Mouse (Mus musculus) embryo, embryonic 11 days (tissue): ENCODE results near the gene Hnrnpd.

Experiments used
- DNase-seq: peaks from one replicate; pipeline ENCODE4 v3.0.0-alpha.2; 2015

Gene Hnrnpd

DNA sequence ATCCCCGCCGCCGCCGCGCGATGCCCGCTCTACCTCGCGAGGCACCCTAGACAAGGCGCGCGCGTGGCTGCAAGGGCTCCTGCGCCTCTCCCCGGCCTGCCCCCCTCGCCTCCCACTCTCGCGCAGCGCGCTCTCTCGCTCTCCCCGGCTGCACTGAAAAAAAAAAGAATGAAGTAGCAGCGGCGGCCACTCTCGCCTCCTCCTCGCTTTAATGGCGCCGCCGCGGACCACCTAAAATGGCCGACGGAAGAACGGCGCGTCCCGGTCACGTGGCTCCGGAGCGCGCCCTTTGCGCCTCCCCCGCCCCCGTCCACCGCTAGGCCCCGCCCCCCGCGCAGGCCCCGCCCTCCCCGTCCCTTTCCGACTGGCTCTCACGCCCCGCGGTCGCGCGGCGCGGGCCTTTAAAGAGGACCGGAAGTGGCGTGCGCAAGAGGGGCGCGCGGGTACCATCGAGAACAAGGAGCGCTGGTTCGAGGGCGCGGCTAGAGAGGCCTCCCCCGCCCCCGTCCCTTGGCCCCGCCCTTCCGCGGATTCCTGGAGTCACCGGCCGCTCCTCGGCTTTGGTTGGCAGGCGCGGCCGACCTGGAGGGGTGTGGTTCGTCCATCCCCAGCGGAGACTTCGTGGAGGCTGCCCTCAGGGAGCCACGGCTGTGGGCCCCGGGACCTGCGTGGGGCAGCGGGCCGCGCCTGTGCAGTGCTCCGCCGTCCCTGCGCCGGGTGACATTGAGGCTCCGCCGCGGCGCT, at the start of gene Hnrnpd, which contains the start of gene 4930524J08Rik:
Gene Hnrnpd (minus strand): TSS at position 240 of the 744 bp plus-strand sequence.
Gene 4930524J08Rik (plus strand): TSS at position 363 of the 744 bp plus-strand sequence.
- peak; percentile 100 for DNase-seq

DNA sequence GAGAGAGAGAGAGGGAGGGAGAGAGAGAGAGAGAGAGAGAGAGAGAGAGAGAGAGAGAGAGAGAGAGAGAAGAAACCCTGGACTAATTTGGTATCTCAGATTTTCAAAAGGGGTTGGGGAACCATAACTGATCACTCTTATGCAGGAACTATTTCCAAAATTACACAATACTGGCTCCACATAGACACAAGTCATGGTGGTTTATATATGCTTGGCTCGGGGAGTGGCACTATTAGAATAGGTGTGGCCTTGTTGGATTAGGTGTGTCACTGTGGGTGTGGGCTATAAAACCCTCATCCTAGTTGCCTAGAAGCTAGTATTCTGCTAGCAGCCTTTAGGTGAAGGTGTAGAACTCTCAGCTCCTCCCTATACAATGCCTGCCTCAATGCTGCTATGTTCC, 46.1 kb upstream of the Hnrnpd start:
- no peak for DNase-seq

DNA sequence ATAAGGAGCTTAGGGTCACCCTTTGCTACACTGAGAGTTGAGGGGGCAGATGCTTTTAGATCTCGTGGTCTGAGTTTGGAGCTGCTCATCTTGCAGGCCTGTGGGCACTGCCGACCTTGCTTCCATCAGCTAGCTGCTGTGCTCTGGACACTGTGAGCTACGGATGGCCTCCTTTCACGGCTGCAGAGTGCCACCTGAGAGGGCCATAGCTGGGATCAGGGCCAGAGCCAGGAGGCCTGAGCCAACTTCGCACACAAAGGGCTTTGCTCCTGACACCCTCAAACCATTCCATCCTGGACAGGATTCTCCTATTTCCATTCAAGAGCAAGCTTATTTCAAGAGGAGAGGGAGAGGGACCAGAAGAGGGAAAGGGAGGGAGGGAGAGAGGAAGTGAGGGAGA, 45.7 kb upstream of the Hnrnpd start:
- DNase-seq: no peak

DNA sequence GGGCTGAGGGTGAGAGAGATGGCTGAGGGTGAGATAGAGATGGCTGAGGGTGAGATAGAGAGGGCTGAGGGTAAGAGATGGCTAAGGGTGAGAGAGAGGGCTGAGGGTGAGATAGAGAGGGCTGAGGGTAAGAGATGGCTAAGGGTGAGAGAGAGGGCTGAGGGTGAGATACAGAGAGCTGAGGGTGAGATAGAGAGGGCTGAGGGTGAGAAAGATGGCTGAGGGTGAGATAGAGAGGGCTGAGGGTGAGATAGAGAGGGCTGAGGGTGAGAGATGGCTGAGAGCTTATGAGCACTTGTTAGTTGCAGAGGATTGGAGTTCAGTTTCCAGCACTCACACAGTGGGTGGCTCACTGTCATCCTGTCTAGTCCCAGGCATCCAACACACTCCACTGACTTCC, 41.4 kb upstream of the Hnrnpd start:
- DNase-seq: no peak

DNA sequence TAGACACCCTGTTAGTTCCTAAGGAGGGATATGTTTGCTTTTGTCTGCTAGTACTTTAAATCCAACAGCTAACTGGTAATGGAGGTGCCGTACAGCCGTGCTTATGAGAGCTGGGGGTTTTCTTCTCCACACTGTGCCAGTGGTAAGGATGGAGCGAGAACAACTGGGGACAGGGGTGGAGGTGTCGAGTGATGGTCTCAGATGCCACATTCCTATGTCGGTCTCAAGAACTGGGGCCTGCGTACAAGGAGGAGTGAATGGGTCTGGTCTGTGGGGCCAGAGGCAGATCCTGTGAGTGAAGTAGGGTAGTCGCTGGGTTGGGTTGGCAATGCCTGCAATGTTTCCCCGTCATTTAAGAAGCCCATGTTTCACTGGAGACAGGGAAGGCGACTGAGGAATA, 33.9 kb upstream of the Hnrnpd start:
- no peak for DNase-seq

DNA sequence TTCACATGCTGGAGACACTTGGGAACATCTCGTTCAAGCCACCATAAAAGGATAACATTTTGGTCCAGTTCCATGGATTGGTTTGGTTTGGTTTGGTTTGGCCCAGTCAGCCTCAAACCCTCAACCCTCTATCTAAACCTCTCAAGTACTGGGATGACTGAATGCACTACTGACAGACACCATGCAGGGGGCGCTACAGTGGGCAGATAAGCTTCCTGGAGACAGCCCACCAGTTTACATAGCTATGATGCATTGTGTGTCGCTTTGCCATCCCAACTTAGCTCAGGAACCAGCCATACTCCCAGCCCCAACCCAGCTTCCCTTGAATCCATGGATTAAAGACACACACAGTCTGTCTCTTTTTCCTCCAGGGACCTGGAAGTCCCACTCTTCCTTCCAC, 29.7 kb upstream of the Hnrnpd start:
- DNase-seq: no peak

DNA sequence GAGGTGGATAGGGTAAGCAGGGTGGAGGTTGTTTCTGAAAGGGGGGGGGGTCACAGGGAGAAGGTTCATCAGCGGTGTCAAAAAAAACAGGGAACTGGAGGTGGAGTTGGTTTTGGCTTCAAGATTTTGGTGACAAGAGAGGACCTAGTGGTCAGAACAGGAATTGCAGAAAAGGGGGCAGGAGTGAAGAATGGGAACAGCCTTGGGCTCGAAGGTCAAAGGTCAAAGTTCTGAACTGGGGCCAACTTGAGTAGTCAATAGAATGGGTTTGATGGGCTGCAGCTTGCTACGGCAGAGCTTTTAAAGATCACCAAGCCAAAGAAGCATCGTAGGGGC, 28.3 kb upstream of the Hnrnpd start:
- DNase-seq: peak; percentile 24

DNA sequence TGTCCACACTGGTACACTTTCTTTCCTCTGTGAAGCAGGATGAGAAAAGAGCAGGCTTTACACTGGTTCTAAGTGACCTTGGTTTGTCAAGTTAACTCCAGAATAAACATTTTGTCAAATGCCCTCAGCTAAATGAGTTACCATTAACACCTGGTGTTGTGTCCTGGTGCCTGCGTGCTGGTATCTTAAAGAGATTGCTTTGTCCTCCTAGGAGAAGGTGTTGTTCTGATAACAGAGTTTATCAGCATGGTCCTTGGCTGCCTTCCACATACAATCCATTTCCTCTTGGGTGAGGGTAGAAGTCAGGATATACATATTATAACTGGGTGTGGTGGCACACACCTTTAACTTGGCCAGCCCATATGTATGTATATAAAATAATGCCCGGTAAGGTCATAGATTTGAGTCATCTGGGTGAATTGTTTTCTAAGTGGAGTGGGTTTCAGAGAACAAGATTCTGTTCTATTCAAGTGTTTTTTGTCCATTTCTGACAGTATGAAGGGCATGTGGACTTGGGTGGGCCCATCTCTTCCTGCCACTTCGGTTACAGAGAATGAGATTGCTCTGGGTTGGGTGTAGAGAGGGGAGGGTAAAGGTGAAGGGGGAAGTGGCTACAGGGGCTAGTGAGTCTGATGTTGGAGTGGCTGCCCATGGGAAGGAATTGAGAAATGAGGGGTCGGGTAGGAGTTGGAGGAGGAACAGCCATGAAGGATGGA, 27.7 kb upstream of the Hnrnpd start:
- no peak for DNase-seq

DNA sequence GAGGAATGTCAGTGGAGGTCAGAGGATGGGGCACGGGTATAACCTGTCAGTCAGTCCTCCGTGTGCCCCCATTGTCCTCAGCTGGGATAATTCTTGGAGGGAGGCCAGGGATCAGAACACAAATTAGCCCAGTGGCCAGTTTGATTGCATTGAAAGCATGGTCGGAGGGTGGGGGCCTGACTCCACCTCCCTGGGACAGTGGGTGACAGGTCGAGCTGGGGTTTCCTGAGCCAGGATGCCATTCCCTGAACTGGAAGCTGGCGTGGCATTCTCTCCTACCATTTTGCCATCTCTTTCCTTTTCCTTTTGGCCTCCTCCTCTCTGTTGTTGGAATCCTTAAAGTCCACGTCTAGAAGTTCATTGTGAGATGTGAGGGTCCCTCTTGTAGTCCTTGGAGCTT, 27.2 kb upstream of the Hnrnpd start:
- no peak for DNase-seq

DNA sequence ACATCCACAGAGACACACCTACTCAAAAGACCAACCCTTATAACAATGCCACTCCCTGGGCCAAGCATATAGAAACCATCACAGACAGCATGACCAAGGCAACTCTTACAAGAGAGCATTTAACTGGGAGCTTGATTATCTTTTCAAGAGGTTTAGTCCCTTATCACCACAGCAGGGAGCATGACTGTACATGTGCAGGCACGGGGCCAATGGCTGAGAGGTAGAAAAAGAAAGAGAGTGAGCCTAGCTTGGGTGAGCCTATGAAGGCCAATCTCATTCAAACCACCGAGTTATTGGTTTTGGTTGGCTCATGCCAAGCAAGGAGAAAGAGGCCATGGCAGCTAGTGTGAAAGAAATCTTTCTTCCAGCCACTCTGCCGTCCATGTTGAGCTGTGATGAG, 26.7 kb upstream of the Hnrnpd start:
- no peak for DNase-seq

DNA sequence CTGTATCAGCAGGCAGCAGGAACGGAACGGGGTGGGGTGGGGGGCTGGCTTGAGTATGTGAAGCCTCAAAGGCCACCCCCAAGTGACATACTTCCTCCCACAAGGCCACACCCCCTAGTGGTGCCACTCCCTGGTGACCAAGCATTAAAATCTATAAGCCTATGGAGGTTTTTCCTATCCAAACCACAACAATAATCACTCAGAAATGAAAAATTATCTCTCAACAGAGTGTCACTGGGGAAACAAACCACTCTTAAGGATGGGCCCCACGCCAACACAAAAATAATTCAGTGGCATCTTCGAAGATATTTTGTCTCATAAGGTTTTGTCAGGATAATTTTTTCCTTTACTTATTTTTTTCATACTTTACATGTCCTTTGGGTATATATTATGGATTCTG, 25.2 kb upstream of the Hnrnpd start:
- DNase-seq: no peak

DNA sequence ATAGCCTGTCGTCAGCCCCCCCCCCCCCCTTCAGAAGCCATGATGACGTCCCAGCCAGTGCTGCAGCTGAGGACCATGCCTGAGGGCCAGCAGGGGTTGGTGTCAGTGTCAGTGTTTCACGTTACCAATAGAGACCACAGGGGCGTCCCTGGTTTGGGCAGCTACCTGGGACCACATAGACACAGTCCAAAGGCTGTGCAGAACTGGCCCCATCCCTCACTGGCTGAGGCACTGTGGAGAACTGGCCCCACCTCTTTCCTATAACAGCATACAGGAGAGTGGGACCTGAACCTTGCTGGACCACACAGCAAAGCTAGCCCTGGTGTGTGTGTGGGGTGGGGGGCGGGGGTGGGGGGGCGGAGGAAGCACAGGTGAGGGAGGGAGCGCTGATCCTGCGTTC, 21.8 kb upstream of the Hnrnpd start:
- DNase-seq: no peak

DNA sequence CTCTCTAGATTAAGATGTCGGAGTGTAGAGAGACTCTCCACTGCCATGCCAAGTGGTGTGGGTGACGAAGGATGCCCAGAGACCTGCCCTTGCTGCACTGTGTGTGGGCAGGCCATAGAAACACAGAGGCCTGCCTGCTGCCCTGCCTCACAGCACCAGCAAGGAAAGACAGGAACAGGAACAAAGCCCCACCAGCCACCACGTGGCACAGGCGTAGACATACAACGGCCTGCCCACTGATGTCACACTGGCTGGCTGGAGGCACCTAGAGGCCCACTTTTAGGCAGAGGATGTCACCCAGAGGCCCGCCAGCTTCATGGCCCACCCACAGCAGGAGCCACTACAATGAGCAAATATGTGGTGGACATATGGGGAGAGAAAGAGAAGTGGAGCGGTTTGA, 21.3 kb upstream of the Hnrnpd start:
- no peak for DNase-seq

DNA sequence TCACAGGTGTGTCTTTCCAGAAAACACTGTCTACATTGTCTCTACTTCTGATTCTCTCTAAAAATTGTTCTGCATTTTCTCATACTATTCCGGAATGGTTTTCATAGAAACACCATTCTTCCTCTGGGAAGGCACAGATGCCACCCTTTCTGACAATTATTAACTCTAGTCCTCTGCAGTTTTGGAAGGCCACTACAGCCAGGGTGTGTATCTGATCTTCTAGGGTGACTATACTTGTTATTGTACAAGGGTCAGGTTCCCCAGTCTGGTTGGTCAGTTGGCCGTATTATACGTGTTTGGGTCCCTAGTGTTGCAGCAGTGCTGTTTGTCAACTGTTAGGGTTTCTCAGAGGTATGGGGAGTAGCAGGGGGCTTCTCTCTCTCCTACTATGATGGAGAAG, 15.9 kb upstream of the Hnrnpd start:
- DNase-seq: no peak

DNA sequence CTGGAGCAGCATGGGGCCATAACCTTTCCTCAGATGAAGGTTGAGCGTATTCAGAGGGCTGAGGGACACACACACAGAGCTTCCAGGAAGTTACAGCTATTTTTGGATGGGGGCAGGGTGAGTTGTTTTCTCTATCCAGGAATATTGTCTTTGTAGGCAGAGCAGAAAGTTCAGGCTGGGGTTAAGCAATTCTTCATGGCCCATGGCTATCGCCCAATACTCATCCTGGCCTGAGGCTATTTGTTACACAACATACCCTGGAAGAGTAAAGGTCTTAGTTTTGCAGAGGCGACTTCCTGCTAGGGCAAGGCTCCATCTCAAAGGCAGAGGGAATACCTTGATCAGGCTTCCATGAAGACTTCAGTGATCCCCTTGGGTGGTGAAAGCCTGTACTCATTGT, 15.4 kb upstream of the Hnrnpd start:
- DNase-seq: no peak

DNA sequence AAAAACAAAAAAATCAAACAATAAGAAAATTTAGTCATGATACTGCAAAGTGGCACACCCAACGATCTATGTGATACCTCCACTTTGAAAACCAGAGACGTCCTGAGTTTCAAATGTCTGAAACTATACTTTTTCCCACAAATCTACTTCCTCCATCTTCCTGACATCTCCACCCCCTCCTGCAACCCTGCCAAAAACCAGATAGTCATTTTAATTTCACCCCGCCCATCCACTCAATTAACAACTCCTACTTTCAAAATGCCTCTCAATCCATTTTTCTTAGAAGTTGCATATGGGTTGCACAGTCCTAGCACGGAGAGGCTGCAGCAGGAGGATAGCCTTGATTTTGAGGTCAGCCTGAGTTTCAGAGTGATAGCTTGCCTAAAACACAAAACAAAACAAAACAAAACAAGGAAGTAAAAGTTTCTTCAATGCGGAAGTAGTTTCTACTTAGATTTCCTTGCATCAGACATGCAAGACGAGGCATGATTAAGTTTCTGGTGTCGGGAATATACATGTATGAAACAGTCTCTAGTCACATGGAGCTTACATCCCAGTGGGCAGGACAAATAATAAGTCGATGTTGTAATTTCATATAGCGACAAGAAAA, 4.8 kb upstream of the Hnrnpd start:
- DNase-seq: no peak

DNA sequence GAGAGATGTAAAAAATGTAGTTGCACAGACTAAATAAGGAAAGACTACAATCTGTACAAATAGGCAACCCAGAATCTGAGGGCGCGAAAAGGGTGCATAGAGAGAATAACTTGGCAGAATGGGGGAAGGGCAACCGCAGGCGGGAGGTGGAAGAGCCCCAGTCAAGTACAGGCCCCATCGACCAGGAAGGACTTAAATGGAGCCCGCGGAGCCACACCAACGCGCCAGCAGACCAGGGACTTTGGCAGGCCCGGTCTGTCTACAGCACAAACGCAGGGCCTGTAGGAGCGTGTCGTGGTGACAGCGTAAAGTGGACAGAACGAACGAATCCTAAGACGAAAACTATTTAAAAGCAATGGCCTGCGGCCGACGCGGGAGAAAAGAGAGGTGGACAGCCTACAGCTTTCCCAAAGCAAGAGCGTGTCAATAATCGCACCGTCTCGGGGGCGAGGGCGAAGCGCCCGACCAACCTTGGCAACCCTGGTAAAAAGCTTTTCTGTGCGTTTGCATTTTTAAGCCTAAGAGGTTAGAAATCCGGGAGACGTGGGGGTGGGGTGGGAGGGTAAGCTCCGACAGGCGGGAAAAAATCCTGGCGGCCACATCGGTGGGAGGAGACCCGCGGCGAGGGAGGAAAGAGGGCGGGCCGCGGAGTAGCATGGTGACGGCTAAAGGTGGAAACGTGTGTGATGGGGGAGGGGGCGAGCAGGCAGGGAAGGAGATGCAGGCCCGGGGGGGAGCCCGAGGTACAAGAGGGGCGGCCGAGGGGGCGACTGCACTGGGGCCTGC, 1.0 kb downstream of the Hnrnpd start:
- peak; percentile 89 for DNase-seq

DNA sequence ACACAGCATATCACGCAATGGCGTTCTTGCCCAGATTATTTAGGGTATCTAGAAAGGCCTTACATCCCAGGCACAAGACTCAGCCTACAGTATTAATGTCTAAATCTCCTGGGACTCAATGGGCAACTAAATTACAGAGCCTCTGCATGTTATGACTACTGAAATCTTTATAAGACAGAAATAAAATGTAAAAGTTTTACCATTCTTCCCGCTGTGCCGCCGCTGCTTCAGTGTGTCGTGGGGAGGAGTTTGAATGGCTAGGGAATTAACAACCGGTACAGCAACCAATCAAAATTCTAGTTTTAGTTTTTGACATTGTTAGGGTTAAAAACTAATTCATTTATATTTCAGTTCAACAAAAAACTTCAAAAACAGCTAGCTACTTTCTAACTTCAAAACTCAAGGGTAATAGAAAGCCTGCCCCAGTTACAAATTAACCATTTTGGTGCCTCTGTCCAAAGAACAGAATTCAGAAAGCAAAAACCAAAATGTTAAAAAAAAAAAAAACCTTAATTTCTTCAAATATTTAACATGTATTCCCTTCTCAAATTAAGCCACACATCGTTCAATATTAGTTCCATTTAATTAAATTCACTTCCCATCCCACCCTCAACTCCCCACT, 2.3 kb downstream of the Hnrnpd start:
- no peak for DNase-seq

DNA sequence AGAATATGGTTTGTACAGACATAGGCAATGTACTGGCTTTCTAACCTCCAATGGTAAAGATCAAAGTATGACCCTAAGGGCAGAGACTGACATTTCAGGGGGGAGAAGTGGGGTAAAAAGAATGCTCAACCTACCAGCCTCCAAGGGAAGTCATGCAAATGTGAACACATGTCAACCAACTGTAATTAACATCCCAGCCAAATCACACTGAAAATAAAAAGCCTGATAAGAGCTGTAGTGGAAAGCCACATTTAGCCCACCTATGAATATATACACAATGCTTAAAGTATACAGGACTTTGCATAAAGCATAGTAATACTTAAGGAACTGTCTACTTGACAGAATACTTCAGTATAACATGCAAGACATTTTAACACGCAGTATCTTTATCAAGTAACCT, 3.0 kb downstream of the Hnrnpd start:
- DNase-seq: no peak

DNA sequence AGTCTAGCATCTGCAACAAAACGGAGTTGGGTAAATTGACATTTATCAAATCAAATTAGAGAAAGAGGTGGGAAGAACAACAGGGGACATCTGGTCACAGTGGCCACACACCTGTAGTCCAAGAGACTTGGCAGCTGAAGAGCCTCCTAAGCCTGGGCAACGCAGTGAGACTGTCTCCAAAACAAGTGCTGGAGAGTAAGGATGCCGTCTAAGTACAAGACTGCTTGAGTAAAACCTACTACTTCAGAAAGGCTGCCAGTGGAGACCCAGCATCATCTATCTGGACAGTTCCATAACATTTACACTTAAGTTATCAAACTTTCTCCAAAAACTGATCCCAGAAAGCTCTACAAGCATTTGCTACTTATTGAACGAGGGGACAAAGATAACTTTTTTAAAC, 3.7 kb downstream of the Hnrnpd start:
- no peak for DNase-seq

DNA sequence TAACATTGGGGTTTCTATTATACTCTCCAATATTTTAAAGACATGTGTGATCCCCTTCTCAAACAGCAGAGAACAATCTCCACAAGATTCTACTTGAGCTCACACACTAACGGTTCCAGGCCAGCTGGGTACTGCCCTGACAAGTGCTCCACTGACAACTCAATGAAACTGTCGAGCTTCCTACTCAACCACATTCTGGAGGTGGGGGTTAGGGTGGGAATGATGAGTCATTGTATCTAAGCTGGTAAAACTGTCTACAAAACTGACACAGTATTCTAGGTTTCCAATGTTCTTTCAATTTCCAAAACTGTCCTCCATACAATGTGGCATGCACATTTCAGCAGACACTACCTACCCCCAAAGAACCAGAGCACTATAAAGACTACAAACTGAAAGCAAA, 4.8 kb downstream of the Hnrnpd start:
- DNase-seq: no peak

DNA sequence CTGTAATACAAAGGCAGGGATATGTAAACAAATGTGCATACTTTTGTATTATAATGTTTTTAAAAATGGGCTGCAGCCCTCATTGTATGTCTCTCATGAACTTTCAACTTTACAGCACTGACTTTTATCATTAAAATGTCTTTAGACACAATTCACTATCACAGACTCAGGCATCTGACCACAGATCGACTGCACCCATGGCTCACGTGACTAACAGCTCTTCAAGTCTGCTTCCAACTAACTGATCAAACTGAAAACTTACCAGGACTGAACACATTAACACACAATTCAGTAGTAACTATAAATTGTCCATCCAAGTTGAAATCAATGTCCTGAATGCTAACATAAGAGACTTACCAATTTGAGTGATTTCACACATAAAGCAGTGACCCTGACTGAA, 18.8 kb downstream of the Hnrnpd start:
- no peak for DNase-seq
